Mouse (Mus musculus) heart, postnatal 0 days (tissue): ENCODE data around the gene Cyren.

Source experiments
- CTCF ChIP-seq: IDR thresholded peaks from 2 replicates; pipeline ENCODE4 v1.5.1; 2016; ENCODE audit warnings: antibody characterized with exemption, control low read depth, low read depth
- EP300 ChIP-seq: IDR thresholded peaks from 2 replicates; pipeline ENCODE4 v1.6.1; 2016; ENCODE audit warnings: antibody characterized with exemption, low read depth

- TF ChIP-seq CTCF = no peak
- TF ChIP-seq EP300 = no peak
Observed at GRCm38 (mm10) chr6:34903851-34904250, 26.0 kb upstream of the Cyren start.
